Mouse (Mus musculus) kidney, embryonic 16.5 days (tissue): ENCODE data around the gene Vps4a. TPM values are rescaled to one million over a fixed set of nuclear protein-coding genes. Genes with fewer than 3 reads are reported as not detected.

Source experiments
- ATAC-seq: fragments of 200-750 bp; cut with Nextera tagmentation; 2 replicates; pipeline ENCODE4 v1.8.0; 2017; ENCODE audit warnings: moderate TSS enrichment; ENCODE audit not compliant: low FRiP score, low TSS enrichment
- H3K27ac ChIP-seq: fragments of 300-500 bp; sonication (generic); 2 replicates; pipeline ENCODE4 v1.5.1; 2014; ENCODE audit warnings: low read length
- H3K27me3 ChIP-seq: fragments of 300-500 bp; sonication (generic); 2 replicates; pipeline ENCODE4 v1.6.1; 2014; ENCODE audit warnings: low read length, control low read depth, mixed read lengths; ENCODE audit not compliant: insufficient read depth
- H3K36me3 ChIP-seq: fragments of 300-500 bp; sonication (generic); 2 replicates; pipeline ENCODE4 v1.6.1; 2014; ENCODE audit warnings: low read length, control low read depth, mixed read lengths; ENCODE audit not compliant: insufficient read depth
- H3K4me1 ChIP-seq: fragments of 300-500 bp; sonication (generic); 2 replicates; pipeline ENCODE4 v1.6.1; 2014; ENCODE audit warnings: low read length, control low read depth, mixed read lengths; ENCODE audit not compliant: insufficient read depth
- H3K4me2 ChIP-seq: fragments of 300-500 bp; sonication (generic); replicated peaks from 2 replicates; pipeline ENCODE4 v1.6.1; 2014; ENCODE audit warnings: low read depth, low read length
- H3K4me3 ChIP-seq: fragments of 300-500 bp; sonication (generic); 2 replicates; pipeline ENCODE4 v1.5.1; 2014; ENCODE audit warnings: mild to moderate bottlenecking, low read length
- H3K9ac ChIP-seq: fragments of 300-500 bp; sonication (generic); replicated peaks from 2 replicates; pipeline ENCODE4 v1.6.1; 2014; ENCODE audit warnings: low read length
- H3K9me3 ChIP-seq: fragments of 300-500 bp; sonication (generic); 2 replicates; pipeline ENCODE4 v1.6.1; 2016; ENCODE audit warnings: low read length, control low read depth
- WGBS: fragments of 180-500 bp; shearing (Covaris S2); extraction: QIAGEN DNeasy Blood & Tissue Kit; methylation state at CpG from one replicate; pipeline ENCODE4 v1.1.7; 2014; 5-methylcytosine and 5-hydroxymethylcytosine counted together
- polyA plus RNA-seq: library from polyadenylated mRNA; unstranded; fragments of >200 nt; fragmentation: Nextera tagmentation; extraction: Ambion mirVana; gene quantifications from 2 replicates; pipeline ENCODE4 v1.2.1, GENCODE M21; 2015

Vps4a gene
- polyA plus RNA-seq, 1 experiment from 2014 or later: 68.0 TPM

- peaks cover 6% of the 10 kb centered on the region for H3K4me1 ChIP-seq
- peaks cover 70% of the 10 kb centered on the region for H3K36me3 ChIP-seq
- no peak overlapping the region for H3K4me2 ChIP-seq
- no peaks in the 10 kb centered on the region for H3K27me3 ChIP-seq
- ATAC-seq: no peak
- H3K9me3 ChIP-seq: no peaks in the 10 kb centered on the region
- 89% methylated on average over 6 of the region's 6 CpGs for WGBS
- H3K4me3 ChIP-seq: no peak overlapping the region
- no peak overlapping the region for H3K27ac ChIP-seq
- no peak overlapping the region for H3K9ac ChIP-seq
Observed at GRCm38 (mm10) chr8:107045478-107045877, 14.5 kb downstream of the Vps4a start.

- Histone ChIP-seq H3K36me3 (peaks cover 73% of the 10 kb centered on the region), H3K4me3 (peak overlapping the region; percentile 86), H3K9me3 (peaks cover 3% of the 10 kb centered on the region; the same call in 1 of the 2 replicates), H3K9ac (no peak overlapping the region; the same call in 1 of the 2 replicates), H3K27ac (no peak overlapping the region), H3K4me1 (peaks cover 6% of the 10 kb centered on the region), H3K27me3 (no peaks in the 10 kb centered on the region), H3K4me2 (peak overlapping the region; percentile 85)
- WGBS: 80% methylated on average over 5 of the region's 5 CpGs
- no peak for ATAC-seq
Observed at GRCm38 (mm10) chr8:107046976-107047375, 16.0 kb downstream of the Vps4a start.

- H3K4me2 ChIP-seq: peak within 1 kb of the TSS; percentile 85
- peak within 1 kb of the TSS; percentile 93 for H3K27ac ChIP-seq
- peak; percentile 87 for ATAC-seq
- peak within 1 kb of the TSS; percentile 86 for H3K4me3 ChIP-seq
- no peaks in the 10 kb centered on the region for H3K27me3 ChIP-seq
- peak within 1 kb of the TSS; percentile 89 for H3K9ac ChIP-seq
- H3K4me1 ChIP-seq: peaks cover 6% of the 10 kb centered on the region
- under 1% methylated on average over 85 of the region's 87 CpGs for WGBS
- peaks cover 3% of the 10 kb centered on the region; the same call in 1 of the 2 replicates for H3K9me3 ChIP-seq
- H3K36me3 ChIP-seq: peaks cover 73% of the 10 kb centered on the region
Observed at GRCm38 (mm10) chr8:107048061-107048941, 17.3 kb downstream of the Vps4a start, which contains the start of gene Pdf. TSS of gene Pdf (minus strand) at chr8:107048614.

- no peak overlapping the region for H3K27ac ChIP-seq
- H3K9ac ChIP-seq: no peak overlapping the region
- H3K4me2 ChIP-seq: peak overlapping the region; percentile 85; the same call in 1 of the 2 replicates
- H3K36me3 ChIP-seq: peaks cover 72% of the 10 kb centered on the region
- ATAC-seq: no peak
- WGBS: 90% methylated on average over 4 of the region's 4 CpGs
- peak overlapping the region; percentile 86; the same call in 1 of the 2 replicates for H3K4me3 ChIP-seq
- peaks cover 3% of the 10 kb centered on the region; the same call in 1 of the 2 replicates for H3K9me3 ChIP-seq
- no peaks in the 10 kb centered on the region for H3K27me3 ChIP-seq
- H3K4me1 ChIP-seq: peaks cover 6% of the 10 kb centered on the region
Observed at GRCm38 (mm10) chr8:107049480-107049879, 18.5 kb downstream of the Vps4a start.

GRCm38 (mm10) chr8:107052046-107052445 lies 21.0 kb downstream of the Vps4a start:
- no peak overlapping the region for H3K4me2 ChIP-seq
- H3K36me3 ChIP-seq: peaks cover 51% of the 10 kb centered on the region
- no peak overlapping the region for H3K27ac ChIP-seq
- H3K9ac ChIP-seq: no peak overlapping the region
- WGBS: 90% methylated on average over 8 of the region's 8 CpGs
- H3K4me1 ChIP-seq: peaks cover 19% of the 10 kb centered on the region
- H3K4me3 ChIP-seq: no peak overlapping the region
- ATAC-seq: no peak
- no peaks in the 10 kb centered on the region for H3K27me3 ChIP-seq
- peaks cover 3% of the 10 kb centered on the region; the same call in 1 of the 2 replicates for H3K9me3 ChIP-seq

GRCm38 (mm10) chr8:107056076-107056972 lies 25.3 kb downstream of the Vps4a start, which contains the start of the genes Cog8 and Nip7:
TSS of gene Cog8 (minus strand) at chr8:107056689.
TSS of gene Nip7 (plus strand) at chr8:107056877.
- Histone ChIP-seq H3K9me3 (peaks cover 3% of the 10 kb centered on the region; the same call in 1 of the 2 replicates), H3K27me3 (no peaks in the 10 kb centered on the region), H3K4me3 (peak within 1 kb of the TSS; percentile 99), H3K36me3 (peaks cover 54% of the 10 kb centered on the region), H3K9ac (peak within 1 kb of the TSS; percentile 93), H3K4me2 (peak within 1 kb of the TSS; percentile 90), H3K27ac (peak within 1 kb of the TSS; percentile 80), H3K4me1 (peaks cover 23% of the 10 kb centered on the region)
- under 1% methylated on average over 88 of the region's 88 CpGs for WGBS
- ATAC-seq: peak; percentile 93

- Histone ChIP-seq H3K4me2 (peak overlapping the region; percentile 79), H3K9me3 (0 out of 2 replicates have a peak, but pooled peaks cover under 1% of the 10 kb centered on the region), H3K9ac (peak overlapping the region; percentile 93), H3K4me3 (peak overlapping the region; percentile 99), H3K36me3 (peaks cover 47% of the 10 kb centered on the region), H3K4me1 (peaks cover 23% of the 10 kb centered on the region), H3K27ac (peak overlapping the region; percentile 41), H3K27me3 (no peaks in the 10 kb centered on the region)
- WGBS: under 1% methylated on average over 33 of the region's 33 CpGs
- ATAC-seq: peak; percentile 80
Observed at GRCm38 (mm10) chr8:107056973-107057369, 25.9 kb downstream of the Vps4a start.

- no peaks in the 10 kb centered on the region for H3K27me3 ChIP-seq
- H3K9me3 ChIP-seq: no peaks in the 10 kb centered on the region
- no peak overlapping the region for H3K27ac ChIP-seq
- no peak overlapping the region for H3K4me3 ChIP-seq
- H3K36me3 ChIP-seq: peaks cover 20% of the 10 kb centered on the region
- no peak for ATAC-seq
- 95% methylated on average over 1 of the region's 1 CpGs for WGBS
- H3K4me2 ChIP-seq: no peak overlapping the region
- peaks cover 13% of the 10 kb centered on the region for H3K4me1 ChIP-seq
- no peak overlapping the region for H3K9ac ChIP-seq
Observed at GRCm38 (mm10) chr8:107062613-107063012, 31.6 kb downstream of the Vps4a start.
